Mouse (Mus musculus) adrenal gland, postnatal 25 days (tissue): ENCODE results near the gene Tent5a. TPM values are rescaled to one million over a fixed set of nuclear protein-coding genes. Genes with fewer than 3 reads are reported as not detected.

Experiments
- DNase-seq: peaks from one replicate; pipeline ENCODE4 v3.0.0; 2021; ENCODE audit warnings: mixed read lengths
- total RNA-seq: library from RNA; stranded (reverse); gene quantifications from 2 replicates; pipeline ENCODE4 v1.2.3, GENCODE M21; 2021

Gene Tent5a
- total RNA-seq, 1 experiment from 2014 or later: 10.8 TPM

- DNase-seq: no peak
Observed at GRCm38 (mm10) chr9:85316122-85316521, 11.0 kb downstream of the Tent5a start.

GRCm38 (mm10) chr9:85312473-85312872 is 14.7 kb downstream of the Tent5a start, which contains the start of gene Gm11114:
TSS of gene Gm11114 (plus strand) at chr9:85312773.
- no peak for DNase-seq

- DNase-seq: no peak
Observed at GRCm38 (mm10) chr9:85303378-85303777, 23.8 kb downstream of the Tent5a start.

- no peak for DNase-seq
Observed at GRCm38 (mm10) chr9:85302849-85303248, 24.3 kb downstream of the Tent5a start.

GRCm38 (mm10) chr9:85274114-85274513 is 53.0 kb downstream of the Tent5a start:
- DNase-seq: no peak

Other genes with a start within 250 kb of the Tent5a start
- gene Gm11114, start 14.6 kb downstream of the Tent5a start, total RNA-seq: not detected in 2 replicates